Mouse (Mus musculus): ENCODE data around the gene Foxp1.

Foxp1 gene

DNA sequence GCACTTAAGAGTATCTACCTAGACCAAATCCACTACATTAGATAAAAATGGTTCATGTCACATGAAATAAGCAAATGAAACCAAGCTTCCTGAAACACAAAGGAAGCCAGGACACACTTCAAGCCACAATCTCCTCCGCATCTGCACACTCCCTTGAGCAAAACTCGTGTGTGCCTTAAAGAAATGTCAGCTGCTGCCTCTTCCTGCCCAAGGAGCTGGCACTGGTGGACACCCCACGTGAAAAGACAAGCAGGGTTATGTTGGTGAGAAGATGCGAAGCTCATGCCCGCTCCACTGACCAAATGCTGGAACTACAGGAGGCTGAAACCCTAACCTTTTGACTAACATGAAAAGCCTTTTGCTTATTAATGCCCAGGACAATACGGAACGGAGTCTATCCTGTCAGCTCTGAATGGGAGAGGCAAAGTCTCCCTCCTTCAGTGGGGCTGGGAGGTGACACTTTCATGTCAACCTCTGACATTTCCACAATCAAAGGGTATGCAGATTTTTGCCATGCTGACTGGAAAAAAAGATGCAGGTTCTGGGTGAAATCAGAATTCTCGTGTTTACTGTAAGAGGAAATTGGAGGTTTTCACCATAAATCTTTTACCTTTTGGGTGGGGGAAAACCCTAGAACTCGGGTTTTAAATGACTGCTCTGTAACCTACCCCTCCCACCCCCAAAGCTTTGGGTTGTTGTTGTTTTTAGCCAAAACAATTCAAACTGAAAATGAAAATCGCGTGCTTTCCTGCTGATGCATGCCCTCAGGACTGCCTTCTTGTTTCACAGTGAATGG, 261.4 kb downstream of the Foxp1 start:
- DNase-seq (ENCODE audit: low read depth), result peak; percentile 91

DNA sequence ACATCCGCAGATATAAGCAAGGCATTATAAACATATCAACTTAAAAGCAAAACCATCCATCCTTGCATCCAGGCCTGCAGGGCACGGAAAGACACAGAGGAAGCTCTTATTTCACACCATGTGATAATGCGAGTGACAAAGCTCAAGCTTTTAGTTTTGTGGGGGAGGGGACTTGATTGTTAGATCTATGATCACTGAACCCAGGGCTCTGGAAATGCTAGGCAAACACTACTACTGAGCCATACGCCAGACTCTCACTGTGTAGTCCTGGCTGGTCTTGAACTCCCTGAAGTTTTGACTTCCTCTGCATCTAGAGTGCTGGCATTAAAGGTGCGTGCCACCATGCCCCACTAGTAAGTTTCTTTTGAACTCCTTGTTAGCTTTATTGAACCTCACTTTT, 264.2 kb downstream of the Foxp1 start:
- peak; percentile 46 for DNase-seq (ENCODE audit: low read depth)

DNA sequence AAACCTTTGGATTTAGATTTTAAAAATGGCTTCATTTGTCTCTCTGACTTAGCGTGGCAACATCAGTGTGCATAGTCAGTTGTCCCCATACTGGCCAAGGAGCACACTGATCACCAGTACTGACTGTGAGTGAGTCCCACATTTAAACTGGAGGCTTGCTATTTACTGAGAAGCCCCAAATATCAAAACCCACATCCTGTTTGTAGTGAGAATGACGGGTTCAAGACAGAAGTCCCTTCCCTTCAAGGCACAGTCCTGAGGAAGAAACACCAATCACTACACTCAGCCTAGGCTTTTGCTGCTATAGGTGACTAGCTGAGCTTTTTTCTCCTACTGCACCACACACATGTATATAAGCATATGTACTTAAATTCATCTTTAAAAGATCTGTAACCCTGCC, 264.8 kb downstream of the Foxp1 start:
- peak; percentile 50 for DNase-seq (ENCODE audit: low read depth)

DNA sequence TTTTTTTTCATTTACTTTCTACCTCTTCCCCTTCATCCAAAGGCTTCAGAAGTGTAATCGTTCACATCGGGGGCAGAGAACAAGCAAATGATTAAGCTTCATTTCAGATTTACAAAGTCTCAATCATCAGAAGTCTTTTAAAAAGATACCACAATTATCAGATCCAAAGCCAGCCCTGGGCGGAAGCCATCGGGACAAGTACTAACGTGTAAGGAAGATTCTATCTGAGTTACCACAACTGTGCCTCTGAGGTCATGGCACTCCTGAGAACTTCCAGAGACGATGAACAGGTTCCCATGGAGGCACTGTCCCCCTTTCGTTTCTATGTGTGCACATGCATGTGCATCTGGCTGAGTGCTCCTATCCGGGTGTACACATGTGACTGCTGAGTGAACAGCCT, 269.2 kb downstream of the Foxp1 start:
- DNase-seq (ENCODE audit: low read depth), result no peak

DNA sequence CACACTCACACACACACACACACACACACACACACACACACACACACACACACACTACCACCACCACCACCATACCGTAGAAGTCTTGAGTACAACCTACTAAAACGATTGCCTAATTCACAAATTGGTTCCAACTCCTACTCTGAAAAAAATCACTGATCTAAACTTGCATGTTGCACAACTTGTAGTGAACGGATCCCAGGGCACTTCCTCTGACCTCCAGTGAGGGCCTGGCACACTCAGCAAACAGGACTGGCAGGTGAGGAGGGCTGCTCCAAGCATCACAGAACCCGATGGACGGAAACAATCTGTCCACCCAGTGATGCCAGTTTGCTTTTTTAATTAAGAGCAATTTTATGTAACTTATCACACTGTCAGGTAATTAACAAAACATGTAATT, 269.7 kb downstream of the Foxp1 start:
- no peak for DNase-seq (ENCODE audit: low read depth)

DNA sequence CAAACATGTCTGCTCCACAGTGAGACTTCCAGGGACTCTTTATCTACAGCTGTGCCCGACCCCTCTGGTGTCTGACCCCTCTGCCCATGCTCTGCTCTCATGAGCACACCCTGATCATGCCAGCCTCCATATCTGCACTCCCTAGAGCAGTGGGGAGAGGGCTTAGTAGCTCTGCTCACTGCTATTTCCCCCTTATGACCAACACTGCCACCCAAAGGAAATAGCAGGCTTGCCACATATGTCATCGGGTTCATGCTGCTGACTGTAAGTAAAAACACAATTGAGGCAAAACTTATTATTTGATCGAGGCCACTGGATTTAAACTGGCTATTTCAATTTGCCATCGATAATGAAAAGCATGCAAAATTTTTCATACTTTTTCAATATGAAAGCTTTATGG, 270.6 kb downstream of the Foxp1 start:
- peak; percentile 46 for DNase-seq (ENCODE audit: low read depth)

DNA sequence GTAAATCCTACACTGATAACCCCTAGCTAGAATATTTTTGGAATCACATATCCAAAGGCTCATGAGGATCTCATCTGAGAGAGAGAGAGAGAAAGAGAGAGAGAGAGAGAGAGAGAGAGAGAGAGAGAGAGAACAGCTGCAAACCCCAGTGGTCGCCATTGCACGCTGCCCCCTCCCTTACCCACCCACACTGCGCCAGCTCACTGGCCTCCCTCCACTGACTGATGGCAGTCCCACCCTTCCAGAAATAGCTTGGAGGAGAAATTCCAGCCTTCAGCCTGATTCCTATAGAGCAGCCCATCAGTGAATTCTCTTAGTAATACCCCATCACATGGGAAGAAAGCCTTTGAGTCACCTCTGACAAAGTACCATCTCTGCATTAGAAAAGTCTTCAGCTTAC, 271.3 kb downstream of the Foxp1 start:
- DNase-seq (ENCODE audit: low read depth), result no peak

DNA sequence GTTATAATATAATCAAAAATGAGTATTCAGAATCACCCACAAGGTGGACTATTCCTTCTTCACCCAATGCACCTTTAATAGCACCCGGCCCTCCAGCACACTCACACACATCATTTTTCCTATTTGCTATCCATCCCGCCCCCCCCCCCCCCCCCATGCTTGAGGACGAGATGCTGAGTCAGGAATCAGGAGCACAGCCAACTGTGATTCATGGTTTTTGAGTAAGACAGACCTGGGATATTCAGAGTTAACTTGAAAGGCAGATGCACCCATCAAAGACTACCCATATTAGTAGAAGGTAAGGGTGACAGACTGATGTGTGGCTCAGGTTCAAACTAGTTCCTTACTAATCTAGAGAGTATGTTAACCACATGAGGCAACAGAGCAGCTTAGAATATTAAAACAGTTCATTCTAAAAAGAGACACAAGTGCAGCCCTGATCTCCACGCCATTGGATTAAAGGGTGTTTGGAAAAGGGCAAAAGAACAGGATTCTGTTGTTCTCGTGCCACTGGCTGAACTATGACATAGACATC, 273.0 kb downstream of the Foxp1 start:
- DNase-seq (ENCODE audit: low read depth), result peak; percentile 40

DNA sequence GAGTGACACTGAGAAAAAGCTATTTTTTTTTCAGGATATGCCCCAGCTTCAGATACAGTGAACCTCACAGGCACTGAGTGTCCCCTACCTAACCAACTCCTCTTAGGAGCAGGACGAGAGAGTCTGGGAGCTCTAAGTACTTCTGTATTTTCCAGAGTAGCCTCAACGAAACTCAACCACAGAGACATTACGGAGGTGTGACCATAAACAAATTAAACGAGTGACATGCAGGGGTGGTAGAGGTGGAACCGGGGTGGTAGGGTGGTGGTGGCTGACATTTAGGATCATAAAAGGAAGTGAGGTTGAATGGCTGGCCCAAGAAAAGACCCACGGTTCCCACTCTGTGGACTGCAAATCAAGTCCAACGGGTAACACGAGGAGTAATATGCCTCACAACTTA, 274.1 kb downstream of the Foxp1 start:
- DNase-seq (ENCODE audit: low read depth), result no peak

DNA sequence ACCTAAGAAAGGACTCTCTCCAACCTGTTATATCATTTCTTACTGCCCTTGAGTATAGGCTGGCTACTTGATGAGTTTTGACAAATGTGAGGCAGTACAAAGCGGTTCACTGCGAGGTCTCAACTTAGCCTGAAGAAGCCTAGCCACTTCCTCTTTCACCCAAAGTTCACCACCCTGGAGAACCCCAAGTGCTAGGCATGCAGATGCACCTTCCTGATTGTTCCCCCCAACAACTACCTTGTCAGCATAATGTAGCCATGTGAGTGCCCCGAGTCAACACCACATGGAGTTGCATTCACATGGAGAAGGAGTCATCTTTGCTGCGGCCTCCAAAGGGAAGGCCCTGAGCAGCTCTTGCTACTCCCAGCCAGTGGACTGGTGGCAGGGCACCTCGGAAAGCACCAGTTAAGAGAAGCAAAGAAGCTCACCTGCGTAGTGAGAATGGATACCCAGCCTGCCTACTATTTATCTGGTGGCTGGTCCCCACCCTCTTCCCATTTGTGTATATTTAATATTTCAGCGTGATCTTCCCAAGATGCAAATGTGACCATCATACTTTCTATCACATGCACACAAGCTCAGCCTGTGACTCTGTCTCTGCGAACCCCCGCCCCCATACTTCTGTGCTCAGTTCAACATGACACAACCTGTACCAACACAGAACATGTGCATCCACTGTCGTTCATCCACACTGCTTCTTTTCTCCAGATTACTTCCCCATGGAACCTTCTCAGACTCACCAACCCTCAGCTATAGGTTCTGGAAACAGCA, 280.7 kb downstream of the Foxp1 start:
- peak; percentile 49 for DNase-seq (ENCODE audit: low read depth)

DNA sequence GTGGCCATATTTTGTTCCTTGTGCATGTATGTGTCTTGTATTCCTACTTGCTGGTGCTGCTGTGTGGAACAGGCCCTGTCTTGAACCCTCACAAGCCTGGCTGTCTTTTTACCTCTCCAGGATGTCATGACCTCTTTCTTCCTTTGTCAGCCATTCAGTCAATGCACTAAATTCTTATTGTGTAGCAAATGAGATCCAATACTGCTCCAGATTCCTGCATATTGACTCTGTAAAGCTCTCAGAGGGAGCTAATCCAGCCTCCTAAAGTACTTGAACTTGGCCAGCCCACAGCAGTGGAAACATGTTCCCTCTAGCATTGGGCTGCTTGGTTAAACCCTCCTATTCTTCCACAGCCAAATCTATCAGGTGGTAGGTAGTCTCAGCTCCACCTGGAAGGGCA, 281.8 kb downstream of the Foxp1 start:
- no peak for DNase-seq (ENCODE audit: low read depth)

DNA sequence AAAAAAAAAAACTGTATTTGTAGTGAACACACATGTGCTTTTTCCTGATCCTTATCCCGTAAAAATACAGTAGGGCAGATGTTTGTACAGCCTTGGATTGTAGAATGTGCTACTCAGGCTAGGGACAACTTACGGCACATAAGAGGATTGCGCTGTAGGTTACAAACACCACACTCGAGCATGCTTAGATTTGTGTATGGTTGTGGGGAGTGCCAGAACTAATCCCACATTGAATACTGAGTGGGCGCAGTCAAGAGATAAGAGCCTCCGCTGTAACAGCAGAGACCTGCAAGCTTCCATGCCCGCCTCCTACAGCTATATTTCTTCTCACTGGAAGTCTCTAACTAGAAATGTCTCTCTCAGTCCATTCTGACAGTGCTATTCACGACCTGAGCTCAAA, 286.9 kb downstream of the Foxp1 start:
- no peak for DNase-seq (ENCODE audit: low read depth)

DNA sequence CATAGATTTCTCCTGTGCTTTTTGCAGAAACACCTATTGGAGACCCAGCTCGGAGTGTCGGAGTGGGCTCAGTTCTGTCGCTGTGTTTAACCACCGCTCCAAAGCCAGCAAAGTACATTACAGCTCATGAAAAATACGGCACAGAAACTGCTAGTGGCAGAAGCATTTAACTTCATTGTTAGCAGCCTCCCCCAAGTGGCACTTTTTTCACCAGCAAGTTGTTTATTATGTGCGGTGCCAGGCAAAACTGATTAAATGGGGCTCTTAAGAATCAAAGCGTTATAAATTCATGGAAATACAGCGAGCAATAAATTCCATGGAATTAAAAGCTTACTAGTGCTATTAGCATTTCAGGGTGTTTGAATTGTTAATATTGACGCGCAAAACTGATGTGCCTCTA, 289.1 kb downstream of the Foxp1 start:
- DNase-seq (ENCODE audit: low read depth), result no peak

DNA sequence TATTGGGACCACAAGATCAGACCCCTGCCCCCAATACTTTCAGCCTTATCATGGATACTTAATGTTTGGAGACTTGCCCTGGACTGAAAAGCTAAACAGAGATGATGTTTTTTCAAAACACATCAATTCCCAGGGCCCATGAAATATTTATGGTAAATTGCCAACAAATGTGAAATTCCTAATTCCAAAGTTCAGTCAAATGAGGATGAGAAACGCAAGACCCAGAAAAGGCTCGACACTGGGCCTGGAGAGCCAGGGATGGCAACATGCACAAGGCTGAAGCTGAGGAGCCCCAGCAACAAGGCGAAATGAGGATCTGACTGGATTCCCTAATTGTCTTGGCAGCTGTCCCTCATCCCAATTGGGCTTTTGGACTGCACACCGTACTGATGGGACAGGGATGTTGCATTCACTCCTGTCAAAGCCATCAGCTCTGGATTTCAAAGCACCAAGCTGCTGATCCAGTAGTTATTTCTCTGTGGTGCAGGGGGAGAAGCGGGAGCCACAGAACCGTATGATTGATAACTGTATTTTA, 294.1 kb downstream of the Foxp1 start:
- DNase-seq (ENCODE audit: low read depth), result no peak

DNA sequence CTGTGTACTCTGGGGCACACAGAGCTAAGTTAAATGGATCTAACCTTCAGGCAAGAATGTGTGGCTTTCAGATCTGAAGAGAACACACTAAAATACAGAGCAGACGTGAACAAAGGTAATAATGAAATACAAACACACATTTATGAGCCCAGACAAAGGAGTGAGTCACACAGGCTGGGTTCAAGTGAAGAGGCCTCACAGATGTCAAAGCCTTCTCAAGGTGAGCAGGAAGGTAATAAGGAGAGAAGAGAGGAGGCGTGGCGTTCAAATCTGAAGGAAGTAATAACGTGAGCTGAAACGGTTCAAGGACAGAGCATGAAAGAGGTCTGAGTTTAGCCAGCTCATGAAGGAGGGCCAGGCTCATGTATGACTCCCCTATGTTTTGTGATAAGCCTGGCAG, 301.4 kb downstream of the Foxp1 start:
- no peak for DNase-seq (ENCODE audit: low read depth)

DNA sequence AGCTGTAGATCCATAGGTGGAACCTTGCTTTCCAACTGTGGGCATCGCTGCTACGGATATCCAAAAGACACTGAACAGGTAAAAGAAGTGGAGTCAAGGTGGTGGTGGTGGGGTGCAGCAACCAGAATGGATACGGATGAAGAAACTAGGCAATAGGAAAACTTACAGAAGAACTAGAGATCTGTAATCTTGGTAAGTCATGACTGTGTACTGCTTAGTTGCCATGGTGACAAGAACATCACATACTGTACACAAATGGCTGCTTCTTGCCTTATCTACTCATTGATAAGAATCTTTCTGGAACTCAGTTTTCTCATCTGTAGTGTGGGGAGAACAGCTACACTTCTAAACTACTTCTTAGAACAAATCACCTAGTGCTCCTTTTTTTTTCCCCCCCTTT, 302.0 kb downstream of the Foxp1 start:
- DNase-seq (ENCODE audit: low read depth), result peak; percentile 58

DNA sequence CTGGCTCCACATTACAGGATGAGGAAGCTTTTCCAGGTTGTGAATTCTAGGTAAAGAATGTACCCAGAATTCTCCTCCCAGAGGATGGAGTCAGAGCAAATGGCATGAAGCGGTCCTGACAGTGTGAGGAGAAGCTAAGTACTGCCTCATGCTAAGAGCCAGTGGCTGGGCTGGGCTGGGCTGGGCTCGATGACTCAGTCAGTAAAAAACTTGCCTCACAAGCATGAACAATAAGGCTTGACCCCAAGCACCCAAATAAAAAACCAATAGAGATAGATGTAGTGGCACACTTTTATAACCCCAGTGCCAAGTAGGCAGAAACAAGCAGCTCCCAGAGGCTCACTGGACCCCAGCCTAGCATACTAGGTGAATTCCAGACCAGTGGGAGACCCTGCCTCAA, 304.7 kb downstream of the Foxp1 start:
- no peak for DNase-seq (ENCODE audit: low read depth)

DNA sequence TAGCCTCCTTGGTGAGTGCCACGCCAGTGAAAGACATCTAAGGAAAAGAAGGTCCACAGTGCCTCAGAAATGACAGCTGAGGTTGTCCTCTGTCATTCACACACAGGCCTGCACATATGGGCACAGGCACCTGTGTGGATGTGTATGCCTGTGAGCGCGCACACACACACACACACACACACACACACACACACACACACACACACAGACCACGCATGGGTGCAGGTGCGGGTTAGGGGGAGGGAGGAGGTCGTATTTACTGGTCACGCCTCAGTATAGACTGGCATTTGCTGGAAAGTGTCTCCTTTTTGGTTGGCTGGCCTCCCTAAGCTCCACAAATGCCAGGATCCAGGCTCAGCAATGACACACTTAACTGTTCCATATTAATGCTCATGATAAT, 305.4 kb downstream of the Foxp1 start:
- no peak for DNase-seq (ENCODE audit: low read depth)

DNA sequence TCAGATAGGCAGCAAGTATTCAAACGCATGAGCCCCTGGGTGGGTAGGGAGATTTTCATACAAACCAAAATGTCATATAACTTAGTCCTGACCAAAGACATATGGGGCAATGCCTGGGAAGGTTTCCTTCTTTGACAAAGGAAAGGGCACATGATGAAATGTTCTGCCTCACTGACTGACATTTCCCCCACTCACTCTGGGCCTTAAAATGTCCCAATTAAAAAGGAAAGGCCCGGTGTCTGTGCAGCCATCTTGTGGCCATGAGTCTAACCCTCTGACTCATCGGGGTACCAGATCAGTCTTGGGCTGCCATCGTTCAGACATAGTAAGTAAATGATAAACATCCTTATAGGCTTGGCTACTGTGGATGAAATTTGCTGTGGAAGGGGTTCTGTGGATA, 310.1 kb downstream of the Foxp1 start:
- no peak for DNase-seq (ENCODE audit: low read depth)

DNA sequence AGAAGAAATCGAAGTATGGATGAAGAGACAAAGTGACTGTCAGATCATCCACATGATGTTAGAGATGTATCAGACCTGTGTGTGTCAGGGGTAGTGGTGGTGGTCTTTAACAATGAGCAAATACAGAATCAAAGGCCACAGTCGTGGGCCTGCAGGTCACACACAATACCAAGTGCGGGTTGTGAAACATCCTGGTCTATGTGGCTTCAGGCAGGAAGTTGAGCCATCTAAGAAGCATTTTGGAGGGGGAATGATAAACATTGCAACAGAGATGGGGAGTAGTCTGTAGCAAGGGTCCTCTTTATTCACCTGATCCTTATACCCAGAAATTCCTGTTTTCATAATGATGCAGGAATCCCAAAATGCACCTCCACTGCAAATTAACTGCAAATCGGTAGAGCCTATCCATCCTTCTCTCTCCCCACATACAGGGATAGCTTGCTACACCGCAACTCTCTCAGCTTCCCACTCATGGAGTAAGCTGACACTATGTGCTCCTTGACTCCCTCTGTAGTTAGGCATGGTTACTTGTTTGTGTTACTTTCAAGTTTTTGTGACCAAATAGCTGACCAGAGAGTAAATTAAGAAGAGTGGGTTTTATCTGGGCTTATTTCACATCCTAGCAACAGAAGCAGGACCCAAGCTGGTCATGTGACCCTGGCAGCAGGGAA, 310.7 kb downstream of the Foxp1 start:
- no peak for DNase-seq (ENCODE audit: low read depth)

DNA sequence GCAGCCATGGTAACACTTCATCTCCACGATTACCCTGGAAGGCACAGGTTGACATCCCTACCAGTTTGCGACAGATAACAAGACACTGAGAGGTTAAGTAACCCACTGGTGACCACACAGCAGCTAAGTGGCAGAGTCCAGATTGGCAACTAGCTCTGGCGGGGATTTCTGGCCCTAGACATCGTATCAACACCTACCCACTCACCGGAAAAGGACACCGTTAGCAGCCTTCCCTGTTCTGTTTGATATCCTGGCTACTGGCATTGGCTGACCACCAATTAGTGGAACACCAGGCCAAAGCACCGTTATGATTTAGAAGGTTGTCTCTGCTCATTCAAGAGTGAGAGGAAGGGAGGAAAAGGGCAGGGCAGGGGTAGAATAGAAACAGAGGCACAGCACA, 312.4 kb downstream of the Foxp1 start:
- no peak for DNase-seq (ENCODE audit: low read depth)

DNA sequence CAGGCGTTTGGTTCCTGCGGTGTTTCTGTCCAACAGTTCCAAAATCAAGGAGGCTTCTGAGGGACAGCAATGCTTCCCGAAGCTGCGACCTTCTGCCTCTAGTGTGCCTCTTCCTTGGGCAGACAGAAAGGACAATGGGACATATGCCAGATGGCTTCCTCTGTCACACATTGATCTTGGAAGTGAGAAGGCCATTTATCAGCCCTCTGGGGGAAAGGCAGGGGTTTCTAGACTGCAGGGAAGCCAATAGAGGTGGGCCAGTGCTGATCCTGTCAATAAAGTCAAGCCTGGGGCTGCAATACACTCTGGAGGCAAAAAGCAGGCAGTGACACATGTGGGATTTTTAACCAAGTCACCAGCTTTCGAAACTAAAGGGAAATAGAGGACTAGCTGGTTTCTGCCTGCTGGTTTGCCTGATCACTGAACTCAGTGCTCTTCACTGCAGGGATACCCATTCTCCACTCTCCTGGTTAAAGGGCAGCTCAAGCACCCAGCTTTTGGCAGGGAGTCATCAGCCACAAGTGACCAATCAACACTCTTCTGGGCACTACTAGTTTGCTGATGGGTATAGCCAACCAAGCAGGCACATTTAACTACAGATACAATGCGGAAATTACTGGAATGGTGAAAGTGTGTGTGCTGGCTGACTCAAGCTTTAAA, 315.2 kb downstream of the Foxp1 start:
- DNase-seq (ENCODE audit: low read depth), result no peak
